Mouse (Mus musculus): ENCODE data around the gene Emc6.

- TF ChIP-seq POLR2A (IDR thresholded peaks at IDR 0.05; ENCODE audit: low read depth, low read length) (no peak), CTCF (conservative IDR thresholded peaks at IDR 0.05; ENCODE audit: insufficient read depth, insufficient read length, low read depth, low read length) (no peak)
Observed at GRCm38 (mm10) chr11:73176186-73176585, 651 bp downstream of the Emc6 start.

All from kidney, adult 2 months (tissue).